Mouse (Mus musculus): ENCODE data around the gene Rcc1. TPM values are rescaled to one million over a fixed set of nuclear protein-coding genes. Genes with fewer than 3 reads are reported as not detected.
A peak's percentile ranks its signal among the peaks of the same experiment; 100 is the strongest.

Rcc1 gene
- total RNA-seq, 2 experiments from 2014 or later: 9.5 to 13.3 TPM

- no peak for DNase-seq
- intact Hi-C loops (cut with DNase I): no loop called here
Observed at GRCm38 (mm10) chr4:132363487-132363886, 10.1 kb upstream of the Rcc1 start.

DNA sequence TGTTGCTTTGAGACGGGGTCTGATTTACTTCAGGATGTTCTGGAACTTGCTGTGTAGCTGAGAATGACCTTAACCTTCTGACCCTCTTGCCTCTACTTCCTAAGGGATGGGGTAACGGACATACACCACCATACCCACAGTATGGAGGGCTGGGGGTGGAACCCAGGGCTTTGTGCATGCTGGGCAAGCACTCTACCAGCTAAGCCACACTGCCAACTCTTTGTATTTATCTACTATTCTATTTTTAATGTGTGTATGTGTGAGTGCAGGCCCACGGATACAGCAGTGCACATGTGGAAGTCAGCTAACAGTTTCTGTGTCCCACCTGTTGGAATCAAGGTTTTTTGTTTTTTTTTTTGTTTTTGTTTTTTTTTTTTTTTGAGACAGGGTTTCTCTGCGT, 6.1 kb upstream of the Rcc1 start:
- DNase-seq: no peak
- intact Hi-C loops (cut with DNase I): no loop called here

GRCm38 (mm10) chr4:132356170-132356569, 2.8 kb upstream of the Rcc1 start:
- DNase-seq: peak; percentile 43 to 44
- intact Hi-C loops (cut with DNase I): no loop called here

DNA sequence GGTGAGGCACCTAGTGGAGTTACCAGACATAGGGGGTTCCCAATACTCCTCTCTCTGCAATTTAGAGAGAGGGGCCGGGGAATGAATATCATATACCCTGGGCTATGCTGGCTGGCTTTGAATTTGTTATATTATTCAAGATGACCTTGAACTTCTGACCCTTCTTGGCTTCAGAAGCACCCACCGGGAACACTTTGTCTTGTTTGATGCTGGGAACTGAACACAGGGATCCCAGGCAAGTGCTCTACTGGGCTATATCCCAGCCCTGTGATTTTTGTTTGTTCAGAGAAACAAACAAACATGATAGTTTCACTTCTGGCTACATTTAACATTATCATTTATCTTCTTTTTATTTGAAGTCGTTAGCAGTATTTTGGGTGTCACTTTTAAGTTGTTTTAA, 2.0 kb upstream of the Rcc1 start:
- intact Hi-C loops (cut with DNase I): no loop called here
- no peak for DNase-seq

- intact Hi-C loops (cut with DNase I): no loop called here
- DNase-seq: peak; percentile 27 to 30
Observed at GRCm38 (mm10) chr4:132354571-132354970, 1.2 kb upstream of the Rcc1 start.

GRCm38 (mm10) chr4:132352739-132353138, 666 bp downstream of the Rcc1 start:
- peak; percentile 16 to 49 for DNase-seq
- intact Hi-C loops (cut with DNase I): loop anchor here (2.0 kb wide), 1 partner anchor 60 kb away; no protein-coding TSS in a partner anchor

DNA sequence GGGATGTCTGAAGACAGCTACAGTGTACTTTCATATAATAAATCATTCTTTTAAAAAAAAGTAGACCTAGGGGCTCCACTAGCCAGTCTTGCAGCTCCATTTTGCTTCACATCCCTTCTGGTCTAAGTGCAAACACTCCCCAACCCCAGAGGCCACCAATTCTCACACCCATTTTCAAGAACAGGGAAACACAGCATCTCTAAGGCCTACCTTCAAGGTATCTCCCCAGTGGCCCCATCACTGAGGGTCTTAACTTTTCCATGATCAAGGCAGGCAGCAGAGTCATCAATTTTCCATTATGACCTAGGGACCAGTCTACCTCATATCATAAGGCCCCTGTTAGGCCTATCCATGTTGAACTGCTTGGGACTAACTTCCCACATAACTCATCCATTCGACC, 2.0 kb downstream of the Rcc1 start:
- intact Hi-C loops (cut with DNase I): no loop called here

DNA sequence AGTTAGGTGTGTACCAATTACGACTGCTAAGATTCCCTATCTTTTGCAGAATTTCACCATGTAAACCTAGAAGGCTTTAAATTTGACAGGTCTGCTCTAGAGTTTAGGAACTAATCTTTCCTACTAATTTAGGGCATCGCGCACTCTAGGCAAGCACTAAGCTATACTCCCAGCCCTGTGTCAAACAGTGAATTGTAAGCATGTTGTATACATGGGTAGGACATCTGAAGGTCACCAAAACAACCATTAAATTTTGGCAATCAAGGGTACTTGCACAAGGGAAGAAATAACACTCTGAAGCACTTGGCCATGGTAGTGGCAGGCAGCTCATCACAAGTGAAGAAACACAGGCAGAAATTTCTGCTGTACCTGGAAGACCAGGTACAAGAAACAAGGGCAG, 2.6 kb downstream of the Rcc1 start:
- no peak for DNase-seq
- intact Hi-C loops (cut with DNase I): no loop called here

More for the DNA sequence above, 2.0 kb downstream of the Rcc1 start:
- DNase-seq: no peak

GRCm38 (mm10) chr4:132350123-132350740, 3.2 kb downstream of the Rcc1 start:
- DNase-seq: no peak
- intact Hi-C loops (cut with DNase I): no loop called here

- no peak for DNase-seq
- intact Hi-C loops (cut with DNase I): loop anchor here (5.0 kb wide), 1 partner anchor 163 kb away; the partner anchor contains the start of gene Sesn2
Observed at GRCm38 (mm10) chr4:132349495-132350122, 3.8 kb downstream of the Rcc1 start.

DNA sequence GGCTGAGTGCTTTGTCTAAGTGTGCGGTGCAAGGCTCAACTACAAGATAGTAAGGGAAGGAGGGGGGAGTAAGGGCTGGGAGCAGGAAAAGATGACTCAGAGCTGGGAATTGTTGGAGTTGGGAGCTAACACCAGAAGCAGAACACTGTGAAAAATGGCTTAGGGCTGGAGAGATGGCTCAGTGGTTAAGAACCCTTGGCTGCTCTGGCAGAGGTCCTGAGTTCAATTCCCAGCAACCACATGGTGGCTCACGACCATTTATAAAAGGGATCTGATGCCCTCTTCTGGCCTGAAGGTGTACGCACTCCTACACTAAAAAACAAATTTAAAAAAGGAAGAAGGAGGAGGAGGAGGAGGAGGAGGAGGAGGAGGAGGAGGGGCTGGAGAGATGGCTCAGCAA, 6.7 kb downstream of the Rcc1 start:
- DNase-seq: no peak

GRCm38 (mm10) chr4:132346261-132346660, 7.1 kb downstream of the Rcc1 start:
- DNase-seq: no peak
- intact Hi-C loops (cut with DNase I): loop anchor here (5.0 kb wide), 1 partner anchor 166 kb away; the partner anchor contains the start of gene Sesn2

More for the DNA sequence above, 6.7 kb downstream of the Rcc1 start:
- intact Hi-C loops (cut with DNase I): loop anchor here (5.0 kb wide), 1 partner anchor 166 kb away; the partner anchor contains the start of gene Sesn2

DNA sequence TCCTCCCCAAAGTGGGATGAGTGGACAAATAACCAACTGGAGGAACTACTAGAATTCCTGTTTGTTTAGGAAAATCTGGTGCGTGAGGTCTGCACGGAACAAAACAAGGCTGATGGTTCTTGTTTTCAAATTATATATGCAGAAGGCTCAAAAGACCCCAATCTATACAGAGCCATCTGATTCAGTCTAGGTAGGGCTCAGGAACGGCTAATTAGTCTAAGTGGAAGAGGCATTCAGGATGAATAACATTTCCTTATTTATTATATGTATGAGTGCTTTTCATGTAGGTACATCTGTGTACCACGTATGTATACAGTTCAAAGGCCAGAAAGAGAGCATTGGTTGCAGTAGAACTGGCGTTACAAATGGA, 7.6 kb downstream of the Rcc1 start:
- DNase-seq: no peak
- intact Hi-C loops (cut with DNase I): loop anchor here (1.0 to 5.0 kb wide), 2 partner anchors 53 to 166 kb away; partner anchors contain the start of gene Sesn2

- peak; percentile 98 to 99 for DNase-seq
- intact Hi-C loops (cut with DNase I): loop anchor here (1.0 to 5.0 kb wide), 2 partner anchors 52 to 167 kb away; partner anchors contain the start of gene Sesn2
Observed at GRCm38 (mm10) chr4:132345135-132345842, 8.1 kb downstream of the Rcc1 start.

DNA sequence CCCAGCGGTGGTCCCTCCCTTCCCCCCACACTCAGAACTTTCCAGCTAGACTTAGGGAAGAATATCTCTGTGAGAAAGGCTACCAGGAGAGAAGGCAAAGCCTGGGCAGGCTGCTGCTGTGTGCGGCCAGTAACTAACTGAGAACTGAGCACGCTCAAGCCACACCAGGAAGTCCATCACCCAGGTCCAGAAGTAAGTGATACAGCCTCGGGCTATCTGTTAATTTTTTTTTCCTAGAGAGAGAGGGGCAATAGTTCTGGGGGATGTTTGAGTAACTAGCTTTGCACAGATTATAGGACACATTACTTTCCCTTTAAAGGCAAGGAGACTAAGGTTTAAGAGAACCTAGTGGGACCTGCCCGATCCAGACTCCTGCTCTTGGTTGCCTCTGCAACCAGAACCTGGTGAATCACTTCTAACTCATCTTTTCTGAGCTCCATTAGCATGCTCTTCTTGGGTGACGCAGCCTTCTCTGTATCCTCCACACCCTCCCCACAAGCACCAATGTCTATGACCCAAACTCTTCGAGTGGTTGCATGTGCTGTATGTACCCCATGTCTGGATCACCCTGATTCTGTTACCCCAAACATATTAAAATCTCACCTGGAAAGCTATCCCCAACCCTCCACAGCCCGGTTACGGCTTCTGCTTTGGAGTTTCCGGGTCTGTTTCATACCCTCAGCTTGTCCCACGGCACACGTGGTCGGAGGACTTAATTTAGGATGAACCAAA, 8.8 kb downstream of the Rcc1 start:
- intact Hi-C loops (cut with DNase I): loop anchor here (1.0 to 5.0 kb wide), 3 partner anchors 51 to 168 kb away; partner anchors contain the start of gene Sesn2
- DNase-seq: no peak

DNA sequence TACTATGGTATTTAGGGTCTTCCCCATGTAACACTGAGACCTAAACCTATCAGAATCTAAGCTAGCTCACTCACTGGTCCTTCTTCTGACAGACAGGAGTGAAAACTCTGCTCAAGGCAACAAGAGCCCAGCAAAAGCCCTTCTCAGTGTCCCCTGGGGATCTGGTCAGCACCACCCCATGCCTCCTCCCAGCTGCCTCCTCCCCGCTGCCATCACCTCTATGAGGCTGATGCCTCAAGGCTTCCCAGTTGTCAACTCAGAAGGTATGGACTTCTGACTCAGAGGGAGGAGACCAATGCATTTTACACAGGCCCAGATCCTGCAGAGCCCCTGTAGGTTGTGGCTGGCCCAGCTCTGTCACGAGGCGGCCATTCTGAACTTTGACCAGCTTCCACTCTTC, 12.0 kb downstream of the Rcc1 start:
- no peak for DNase-seq
- intact Hi-C loops (cut with DNase I): loop anchor here (5.0 kb wide), 1 partner anchor 144 kb away; no protein-coding TSS in a partner anchor

DNA sequence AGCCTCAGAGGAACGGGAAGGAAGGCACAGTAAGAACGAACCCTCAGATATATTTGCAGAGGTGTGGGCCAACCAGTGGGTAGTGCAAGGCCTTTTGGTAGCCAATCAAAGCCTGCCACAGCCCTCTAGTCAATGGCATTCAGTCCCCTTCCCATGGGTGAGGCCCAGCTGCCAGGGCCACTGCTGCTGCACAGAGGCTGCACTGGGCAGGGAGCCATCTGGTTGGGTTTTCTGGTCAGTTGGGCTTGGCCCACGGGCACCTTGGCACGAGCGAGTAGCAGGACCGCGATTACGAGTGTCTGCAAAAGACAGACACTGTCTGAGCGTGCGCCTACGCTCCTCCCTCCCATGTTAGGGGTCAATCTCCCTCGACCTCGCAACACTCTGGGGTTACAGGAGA, 14.5 kb downstream of the Rcc1 start:
- intact Hi-C loops (cut with DNase I): loop anchor here (10.0 kb wide), 1 partner anchor 244 kb away; no protein-coding TSS in a partner anchor
- peak; percentile 65 to 81 for DNase-seq

DNA sequence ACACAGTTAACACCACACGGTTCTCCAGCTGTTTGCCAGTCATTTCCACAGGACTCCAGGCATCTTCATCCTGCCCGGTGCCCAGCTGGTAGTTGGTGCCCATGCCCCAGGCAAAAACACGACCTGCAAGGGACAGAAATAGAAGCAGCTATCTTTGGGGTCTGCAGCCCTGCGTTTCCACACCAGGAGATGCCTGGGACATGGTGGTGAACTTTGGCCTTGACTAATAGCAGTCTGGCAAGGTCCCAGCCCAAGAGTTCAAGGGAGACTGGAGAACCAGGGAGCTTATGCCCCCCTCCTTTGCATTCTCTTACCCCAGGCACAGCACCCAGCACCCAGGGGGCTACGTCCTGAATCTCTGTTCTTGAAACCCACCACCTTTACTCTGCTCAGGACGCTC, 20.5 kb downstream of the Rcc1 start:
- no peak for DNase-seq
- intact Hi-C loops (cut with DNase I): loop anchor here (10.0 kb wide), 1 partner anchor 238 kb away; no protein-coding TSS in a partner anchor

GRCm38 (mm10) chr4:132331960-132332359, 21.4 kb downstream of the Rcc1 start:
- no peak for DNase-seq
- intact Hi-C loops (cut with DNase I): loop anchor here (10.0 kb wide), 1 partner anchor 237 kb away; no protein-coding TSS in a partner anchor

DNA sequence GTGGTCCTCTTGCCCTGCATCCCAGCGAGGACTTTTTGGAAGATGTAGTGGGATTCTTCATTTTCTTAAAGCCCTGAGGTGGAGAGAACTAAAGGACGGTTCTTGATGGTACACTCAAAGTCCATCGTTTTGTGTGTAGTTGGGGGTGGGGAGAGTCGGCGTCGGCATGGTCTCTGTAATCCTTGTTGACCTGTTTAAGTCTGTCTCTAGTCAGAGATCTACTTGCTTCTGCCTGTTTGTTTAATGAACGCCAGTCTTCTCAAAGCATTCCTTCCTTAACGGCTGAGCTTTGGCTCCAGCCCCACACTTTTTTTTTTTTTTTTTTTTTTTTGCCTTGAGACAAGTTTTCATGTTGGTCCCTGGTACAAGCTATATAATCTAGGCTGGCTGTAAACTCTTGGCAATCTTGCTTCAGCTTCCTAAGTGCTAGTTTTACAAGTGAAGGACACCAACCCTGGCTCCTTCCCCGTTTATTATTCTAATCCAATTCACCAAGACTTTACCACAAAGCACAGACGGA, 23.5 kb downstream of the Rcc1 start:
- intact Hi-C loops (cut with DNase I): loop anchor here (2.0 to 10.0 kb wide), 2 partner anchors 21 to 235 kb away; no protein-coding TSS in a partner anchor

More for the DNA sequence above, 23.5 kb downstream of the Rcc1 start:
- DNase-seq: no peak
